Mouse (Mus musculus): ENCODE measurements at regions not wholly inside any gene's neighbourhood (a gene's known extent, or its start where the extent isn't known, plus 50 kb on each side); places are given as distances from the start of the nearest gene placed in this dataset.

- Histone ChIP-seq H3K36me3 (ENCODE audit: insufficient read depth, low read length) (no peaks in the 10 kb centered on the region), H3K27me3 (ENCODE audit: insufficient read depth, low read length) (no peaks in the 10 kb centered on the region), H3K4me1 (replicated peaks; ENCODE audit: low read depth, low read length) (peaks cover 3% of the 10 kb centered on the region; the same call in 1 of the 2 replicates), H3K9me3 (ENCODE audit: low read length) (no peaks in the 10 kb centered on the region), H3K4me3 (replicated peaks; ENCODE audit: low read length) (no peak overlapping the region)
- TF ChIP-seq CTCF (conservative IDR thresholded peaks at IDR 0.05; ENCODE audit: low read length): no peak
- no peak for TF ChIP-seq NANOG (IDR thresholded peaks at IDR 0.05; ENCODE audit: borderline replicate concordance, low read length)
Measured at GRCm38 (mm10) chr6:66470627-66471249, 64.5 kb upstream of the Mad2l1 start.

GRCm38 (mm10) chr6:66471786-66472185 lies 63.4 kb upstream of the Mad2l1 start:
- TF ChIP-seq CTCF (conservative IDR thresholded peaks at IDR 0.05; ENCODE audit: low read length) (no peak), POU5F1 (IDR thresholded peaks at IDR 0.05; ENCODE audit: borderline replicate concordance, low read length) (no peak), NANOG (IDR thresholded peaks at IDR 0.05; ENCODE audit: borderline replicate concordance, low read length) (no peak)
- no peaks in the 10 kb centered on the region for H3K9me3 ChIP-seq (ENCODE audit: low read length)
- no peaks in the 10 kb centered on the region for H3K36me3 ChIP-seq (ENCODE audit: insufficient read depth, low read length)
- no peaks in the 10 kb centered on the region for H3K27me3 ChIP-seq (ENCODE audit: insufficient read depth, low read length)
- H3K4me3 ChIP-seq (replicated peaks; ENCODE audit: low read length): no peak overlapping the region
- peaks cover 3% of the 10 kb centered on the region; the same call in 1 of the 2 replicates for H3K4me1 ChIP-seq (replicated peaks; ENCODE audit: low read depth, low read length)

DNA sequence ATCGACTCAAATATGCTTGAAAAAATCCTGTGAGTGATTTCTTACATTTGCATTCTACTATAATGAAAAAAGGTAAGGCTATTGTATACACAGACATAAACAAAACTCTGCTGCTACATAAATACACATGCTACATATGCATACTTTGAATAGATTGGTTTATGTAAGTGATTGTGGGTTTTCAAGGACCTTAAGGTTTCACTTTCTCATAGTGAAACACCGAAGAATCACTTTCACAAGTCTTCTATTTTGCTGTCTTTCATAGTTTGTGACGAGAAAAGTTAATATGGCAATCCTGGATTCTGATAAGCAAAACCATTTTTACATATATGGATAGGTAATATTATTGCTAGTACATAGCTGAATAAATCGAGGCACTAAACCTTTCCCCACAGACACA lies 62.5 kb upstream of the Mad2l1 start:
- TF ChIP-seq NANOG (IDR thresholded peaks at IDR 0.05; ENCODE audit: borderline replicate concordance, low read length): no peak
- TF ChIP-seq CTCF (conservative IDR thresholded peaks at IDR 0.05; ENCODE audit: low read length): no peak
- TF ChIP-seq POU5F1 (IDR thresholded peaks at IDR 0.05; ENCODE audit: borderline replicate concordance, low read length): no peak
- H3K4me1 ChIP-seq (replicated peaks; ENCODE audit: low read depth, low read length): peaks cover 3% of the 10 kb centered on the region; the same call in 1 of the 2 replicates
- H3K4me3 ChIP-seq (replicated peaks; ENCODE audit: low read length): no peak overlapping the region
- H3K9me3 ChIP-seq (ENCODE audit: low read length): no peaks in the 10 kb centered on the region
- no peaks in the 10 kb centered on the region for H3K27me3 ChIP-seq (ENCODE audit: insufficient read depth, low read length)
- H3K36me3 ChIP-seq (ENCODE audit: insufficient read depth, low read length): no peaks in the 10 kb centered on the region

- Histone ChIP-seq H3K9me3 (ENCODE audit: low read length) (no peaks in the 10 kb centered on the region), H3K27me3 (ENCODE audit: insufficient read depth, low read length) (no peaks in the 10 kb centered on the region), H3K4me3 (replicated peaks; ENCODE audit: low read length) (no peak overlapping the region), H3K4me1 (replicated peaks; ENCODE audit: low read depth, low read length) (no peaks in the 10 kb centered on the region), H3K36me3 (ENCODE audit: insufficient read depth, low read length) (no peaks in the 10 kb centered on the region)
- TF ChIP-seq CTCF (conservative IDR thresholded peaks at IDR 0.05; ENCODE audit: low read length): no peak
- no peak for TF ChIP-seq POU5F1 (IDR thresholded peaks at IDR 0.05; ENCODE audit: borderline replicate concordance, low read length)
- TF ChIP-seq NANOG (IDR thresholded peaks at IDR 0.05; ENCODE audit: borderline replicate concordance, low read length): no peak
Measured at GRCm38 (mm10) chr6:66477575-66477974, 57.6 kb upstream of the Mad2l1 start.

GRCm38 (mm10) chr6:66478326-66478964 lies 56.7 kb upstream of the Mad2l1 start:
- H3K4me1 ChIP-seq (replicated peaks; ENCODE audit: low read depth, low read length): no peaks in the 10 kb centered on the region
- TF ChIP-seq CTCF (conservative IDR thresholded peaks at IDR 0.05; ENCODE audit: low read length): no peak
- H3K36me3 ChIP-seq (ENCODE audit: insufficient read depth, low read length): no peaks in the 10 kb centered on the region
- H3K9me3 ChIP-seq (ENCODE audit: low read length): no peaks in the 10 kb centered on the region
- H3K27me3 ChIP-seq (ENCODE audit: insufficient read depth, low read length): no peaks in the 10 kb centered on the region
- H3K4me3 ChIP-seq (replicated peaks; ENCODE audit: low read length): no peak overlapping the region

DNA sequence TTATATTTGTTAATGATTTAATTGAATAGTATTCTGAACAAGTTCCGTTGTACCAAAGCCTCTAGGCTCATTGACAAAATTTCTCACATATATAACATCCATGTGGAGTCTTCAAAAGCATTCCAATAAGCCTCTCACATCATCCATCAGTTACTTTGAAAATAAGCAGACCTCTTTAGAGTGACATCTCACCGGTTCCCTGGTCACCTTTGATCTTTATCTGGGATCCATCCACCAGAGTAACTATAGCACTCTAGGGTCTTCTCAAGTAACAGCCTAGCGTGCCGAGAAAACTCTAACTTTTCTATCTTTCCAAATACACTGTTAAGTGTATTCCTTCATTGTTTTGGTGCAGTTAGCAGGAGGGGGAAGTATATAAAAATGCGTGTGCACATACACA lies 55.6 kb upstream of the Mad2l1 start:
- TF ChIP-seq NANOG (IDR thresholded peaks at IDR 0.05; ENCODE audit: borderline replicate concordance, low read length) (no peak), CTCF (conservative IDR thresholded peaks at IDR 0.05; ENCODE audit: low read length) (no peak), POU5F1 (IDR thresholded peaks at IDR 0.05; ENCODE audit: borderline replicate concordance, low read length) (no peak)
- no peaks in the 10 kb centered on the region for H3K36me3 ChIP-seq (ENCODE audit: insufficient read depth, low read length)
- H3K4me1 ChIP-seq (replicated peaks; ENCODE audit: low read depth, low read length): no peaks in the 10 kb centered on the region
- no peaks in the 10 kb centered on the region for H3K27me3 ChIP-seq (ENCODE audit: insufficient read depth, low read length)
- no peak overlapping the region for H3K4me3 ChIP-seq (replicated peaks; ENCODE audit: low read length)
- no peaks in the 10 kb centered on the region; the same call in 1 of the 2 replicates for H3K9me3 ChIP-seq (ENCODE audit: low read length)

DNA sequence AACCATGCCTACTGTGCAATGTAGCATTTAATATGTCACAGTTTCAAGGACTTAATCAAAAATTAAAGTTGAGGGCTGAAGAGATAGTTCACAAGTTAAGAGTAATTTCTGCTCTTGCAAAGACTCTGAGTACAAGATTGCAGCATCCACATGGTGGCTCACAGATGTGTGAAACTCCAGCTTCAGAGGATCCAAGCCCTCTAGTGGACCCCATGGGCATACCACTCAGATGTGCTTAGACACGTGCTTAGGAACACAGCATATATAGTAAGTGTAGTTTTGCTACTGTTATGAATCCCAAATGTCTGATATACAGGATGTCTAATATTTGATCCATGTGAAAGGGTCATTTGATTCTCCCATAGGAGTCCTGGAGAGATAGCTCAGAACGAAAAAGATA lies 55.0 kb upstream of the Mad2l1 start:
- H3K36me3 ChIP-seq (ENCODE audit: insufficient read depth, low read length): no peaks in the 10 kb centered on the region
- H3K4me3 ChIP-seq (replicated peaks; ENCODE audit: low read length): no peak overlapping the region
- H3K4me1 ChIP-seq (replicated peaks; ENCODE audit: low read depth, low read length): no peaks in the 10 kb centered on the region
- no peaks in the 10 kb centered on the region for H3K27me3 ChIP-seq (ENCODE audit: insufficient read depth, low read length)
- H3K9me3 ChIP-seq (ENCODE audit: low read length): peaks cover 3% of the 10 kb centered on the region
- TF ChIP-seq NANOG (IDR thresholded peaks at IDR 0.05; ENCODE audit: borderline replicate concordance, low read length): no peak
- TF ChIP-seq CTCF (conservative IDR thresholded peaks at IDR 0.05; ENCODE audit: low read length): peak; percentile 42
- TF ChIP-seq POU5F1 (IDR thresholded peaks at IDR 0.05; ENCODE audit: borderline replicate concordance, low read length): no peak

DNA sequence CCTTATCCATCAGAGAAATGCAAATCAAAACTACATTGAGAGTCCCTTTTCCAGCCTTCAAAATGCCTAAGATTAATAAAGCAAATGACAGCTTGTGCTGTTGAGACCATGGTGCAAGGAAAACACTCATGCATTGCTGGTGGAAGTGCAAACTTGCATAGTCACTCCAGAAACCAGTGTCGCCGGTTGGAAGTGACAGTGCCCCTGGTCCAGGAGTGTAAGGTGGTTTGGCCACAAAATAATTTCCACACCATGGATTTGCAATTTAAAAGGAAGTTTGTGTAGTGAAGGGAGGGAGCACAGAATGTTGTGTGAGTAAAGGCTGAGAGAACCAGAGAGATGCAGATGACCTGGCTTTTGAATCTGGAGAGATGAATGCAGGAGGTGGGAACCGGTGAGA lies 52.4 kb upstream of the Mad2l1 start:
- Histone ChIP-seq H3K27me3 (ENCODE audit: insufficient read depth, low read length) (no peaks in the 10 kb centered on the region), H3K9me3 (ENCODE audit: low read length) (peaks cover 15% of the 10 kb centered on the region), H3K4me1 (replicated peaks; ENCODE audit: low read depth, low read length) (no peaks in the 10 kb centered on the region), H3K4me3 (replicated peaks; ENCODE audit: low read length) (no peak overlapping the region), H3K36me3 (ENCODE audit: insufficient read depth, low read length) (no peaks in the 10 kb centered on the region)
- TF ChIP-seq NANOG (IDR thresholded peaks at IDR 0.05; ENCODE audit: borderline replicate concordance, low read length) (no peak), POU5F1 (IDR thresholded peaks at IDR 0.05; ENCODE audit: borderline replicate concordance, low read length) (no peak), CTCF (conservative IDR thresholded peaks at IDR 0.05; ENCODE audit: low read length) (no peak)

Measured in E14TG2a.4 (cell line).